Mouse (Mus musculus): ENCODE data around the gene Peli3. TPM values are rescaled to one million over a fixed set of nuclear protein-coding genes. Genes with fewer than 3 reads are reported as not detected.

Gene Peli3
- polyA plus RNA-seq, 1 experiment, result 5.1 TPM

GRCm38 (mm10) chr19:4909376-4909775 is 33.6 kb downstream of the Peli3 start:
- no peak for DNase-seq (ENCODE audit: low read depth)

GRCm38 (mm10) chr19:4908107-4908506 is 34.8 kb downstream of the Peli3 start:
- DNase-seq (ENCODE audit: low read depth), result no peak

GRCm38 (mm10) chr19:4905979-4906794 is 36.7 kb downstream of the Peli3 start, which contains the start of gene Bbs1:
Gene Bbs1 (minus strand): TSS chr19:4906628.
- DNase-seq (ENCODE audit: low read depth), result no peak

GRCm38 (mm10) chr19:4899888-4900287 is 43.0 kb downstream of the Peli3 start:
- DNase-seq (ENCODE audit: low read depth), result no peak

- DNase-seq (ENCODE audit: low read depth), result no peak
Observed at GRCm38 (mm10) chr19:4898972-4899371, 44.0 kb downstream of the Peli3 start.

- no peak for DNase-seq (ENCODE audit: low read depth)
Observed at GRCm38 (mm10) chr19:4896780-4897520, 46.0 kb downstream of the Peli3 start.

GRCm38 (mm10) chr19:4891798-4892197 is 51.1 kb downstream of the Peli3 start:
- no peak for DNase-seq (ENCODE audit: low read depth)

- no peak for DNase-seq (ENCODE audit: low read depth)
Observed at GRCm38 (mm10) chr19:4889791-4890190, 53.1 kb downstream of the Peli3 start.

- DNase-seq (ENCODE audit: low read depth), result no peak
Observed at GRCm38 (mm10) chr19:4883961-4884360, 59.0 kb downstream of the Peli3 start.

Other genes starting within 250 kb of the Peli3 start
- 1.0 and 3.3 TPM in 2 replicates for gene Gm960, start 244.5 kb downstream of the Peli3 start, polyA plus RNA-seq (2012; rRNA removed)
- 3.2 and 5.0 TPM in 2 replicates for gene Sptbn2, start 232.0 kb downstream of the Peli3 start, polyA plus RNA-seq (2012; rRNA removed)
- 7.6 and 8.0 TPM in 2 replicates for gene Rbm4b, start 186.6 kb downstream of the Peli3 start, polyA plus RNA-seq (2012; rRNA removed)
- gene Rbm4, start 149.2 kb downstream of the Peli3 start, polyA plus RNA-seq (2012; rRNA removed), result 37.5 and 38.3 TPM in 2 replicates
- gene Gm21992, start 131.5 kb downstream of the Peli3 start, polyA plus RNA-seq (2012; rRNA removed), result 15.7 and 22.5 TPM in 2 replicates
- 33.6 and 35.1 TPM in 2 replicates for gene Rbm14, start 131.5 kb downstream of the Peli3 start, polyA plus RNA-seq (2012; rRNA removed)
- 50.6 and 67.6 TPM in 2 replicates for gene Ccs, start 103.8 kb downstream of the Peli3 start, polyA plus RNA-seq (2012; rRNA removed)
- gene Ccdc87, start 103.8 kb downstream of the Peli3 start, polyA plus RNA-seq (2012; rRNA removed), result 0.22 and 0.36 TPM in 2 replicates
- 96.1 and 114 TPM in 2 replicates for gene Ctsf, start 88.0 kb downstream of the Peli3 start, polyA plus RNA-seq (2012; rRNA removed)
- 3.0 and 4.9 TPM in 2 replicates for gene Actn3, start 65.2 kb downstream of the Peli3 start, polyA plus RNA-seq (2012; rRNA removed)
- gene Zdhhc24, start 64.5 kb downstream of the Peli3 start, polyA plus RNA-seq (2012; rRNA removed), result 31.4 and 38.7 TPM in 2 replicates
- gene Bbs1, start 36.5 kb downstream of the Peli3 start, polyA plus RNA-seq (2012; rRNA removed), result 4.2 and 6.4 TPM in 2 replicates
- 87.4 and 96.6 TPM in 2 replicates for gene Dpp3, start 14.8 kb downstream of the Peli3 start, polyA plus RNA-seq (2012; rRNA removed)
- gene Mrpl11, start 19.0 kb upstream of the Peli3 start, polyA plus RNA-seq (2012; rRNA removed), result 37.4 and 39.9 TPM in 2 replicates
- 1.0 and 1.2 TPM in 2 replicates for gene Npas4, start 47.2 kb upstream of the Peli3 start, polyA plus RNA-seq (2012; rRNA removed)
- gene Slc29a2, start 80.7 kb upstream of the Peli3 start, polyA plus RNA-seq (2012; rRNA removed), result 4.3 and 5.1 TPM in 2 replicates
- 28.6 and 30.4 TPM in 2 replicates for gene B4gat1, start 95.7 kb upstream of the Peli3 start, polyA plus RNA-seq (2012; rRNA removed)
- gene AC124502.3, start 95.8 kb upstream of the Peli3 start, polyA plus RNA-seq (2012; rRNA removed), result 0.34 and 0.65 TPM in 2 replicates
- gene Brms1, start 98.2 kb upstream of the Peli3 start, polyA plus RNA-seq (2012; rRNA removed), result 33.0 TPM in 2 replicates
- gene Rin1, start 107.4 kb upstream of the Peli3 start, polyA plus RNA-seq (2012; rRNA removed), result 5.3 and 7.8 TPM in 2 replicates
- gene Cd248, start 125.0 kb upstream of the Peli3 start, polyA plus RNA-seq (2012; rRNA removed), result 27.7 and 39.6 TPM in 2 replicates
- gene Tmem151a, start 142.4 kb upstream of the Peli3 start, polyA plus RNA-seq (2012; rRNA removed), result 2.9 and 3.4 TPM in 2 replicates
- gene Yif1a, start 145.4 kb upstream of the Peli3 start, polyA plus RNA-seq (2012; rRNA removed), result 174 and 196 TPM in 2 replicates
- 0.93 and 2.4 TPM in 2 replicates for gene Cnih2, start 155.4 kb upstream of the Peli3 start, polyA plus RNA-seq (2012; rRNA removed)
- 240 and 272 TPM in 2 replicates for gene Rab1b, start 163.9 kb upstream of the Peli3 start, polyA plus RNA-seq (2012; rRNA removed)
- 34.7 and 39.3 TPM in 2 replicates for gene Klc2, start 175.4 kb upstream of the Peli3 start, polyA plus RNA-seq (2012; rRNA removed)

Measured in gonadal fat pad, adult 2 months (tissue).